Mouse (Mus musculus) brown adipose tissue, adult 24 weeks (tissue): Measurements from ENCODE around the gene Olfr345. TPM values are rescaled to one million over a fixed set of nuclear protein-coding genes. Genes with fewer than 3 reads are reported as not detected.

Source experiments
- H3K27ac ChIP-seq: fragments of 200-500 bp; replicated peaks from 2 replicates; pipeline ENCODE4 v1.5.1; 2012; ENCODE audit warnings: low read depth, mild to moderate bottlenecking, low read length
- H3K4me1 ChIP-seq: fragments of 200-500 bp; 2 replicates; pipeline ENCODE4 v1.6.1; 2012; ENCODE audit warnings: low read length, mixed read lengths; ENCODE audit not compliant: control insufficient read depth, insufficient read depth, insufficient read length
- H3K4me3 ChIP-seq: fragments of 200-500 bp; 2 replicates; pipeline ENCODE4 v1.5.1; 2012; ENCODE audit warnings: low read depth, mild to moderate bottlenecking, low read length, moderate library complexity; ENCODE audit not compliant: insufficient read depth
- polyA plus RNA-seq: library from polyadenylated mRNA; stranded (reverse); fragments of >200 nt; gene quantifications from 2 replicates; pipeline ENCODE4 v1.2.4, GENCODE M21; 2012; ENCODE audit not compliant: missing spikeins, insufficient read depth, insufficient read length

Olfr345 gene
- polyA plus RNA-seq = not detected in 2 replicates

DNA sequence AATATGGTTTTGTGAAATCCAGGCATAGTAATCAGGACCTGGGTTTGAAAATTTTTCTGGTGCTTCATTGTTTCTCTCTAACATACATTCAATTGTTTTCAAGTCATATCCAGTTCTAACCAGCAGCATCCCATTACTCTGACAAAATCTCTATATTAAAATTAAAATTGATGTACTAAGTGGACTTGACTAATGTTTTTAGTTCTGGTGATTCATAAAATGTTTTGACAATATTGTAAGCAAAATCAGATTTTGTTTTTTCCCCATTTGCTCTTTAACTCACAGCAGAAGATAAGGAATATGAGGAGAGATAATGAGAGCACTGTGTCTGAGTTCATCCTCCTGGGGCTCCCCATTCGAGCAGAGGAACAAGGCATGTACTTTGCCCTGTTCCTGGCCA is at the start of gene Olfr345:
TSS of gene Olfr345 (plus strand) at position 301 of the 400 bp plus-strand sequence.
- Histone ChIP-seq H3K27ac (no peak within 1 kb of the TSS), H3K4me3 (no peak within 1 kb of the TSS), H3K4me1 (no peaks in the 10 kb centered on the region)

DNA sequence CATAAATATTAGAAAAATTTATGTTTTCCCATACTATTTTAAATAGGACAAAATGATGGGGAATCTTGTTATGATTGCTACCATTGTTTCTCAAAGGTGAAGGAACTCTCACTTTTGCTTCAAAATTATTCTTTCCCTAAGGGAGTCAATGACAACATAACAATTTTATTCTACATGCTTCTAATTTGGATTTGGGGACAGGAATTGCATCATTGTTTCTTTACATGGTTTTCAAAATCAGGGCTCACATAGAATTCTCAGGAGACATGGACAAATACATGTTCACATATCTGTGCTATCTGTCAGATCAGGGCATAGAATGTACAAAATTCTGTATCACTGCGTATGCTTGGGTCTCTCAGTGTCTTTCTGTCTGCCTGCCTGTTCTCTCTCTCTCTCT is 45.6 kb downstream of the Olfr345 start, which contains the start of gene Olfr346:
TSS of gene Olfr346 (plus strand) at position 301 of the 400 bp plus-strand sequence.
- H3K4me3 ChIP-seq = no peak within 1 kb of the TSS
- no peak within 1 kb of the TSS for H3K27ac ChIP-seq
- H3K4me1 ChIP-seq = no peaks in the 10 kb centered on the region

Other genes with a start within 250 kb of the Olfr345 start
- gene Olfr339, start 221.1 kb upstream of the Olfr345 start, polyA plus RNA-seq = not detected in 2 replicates
- not detected in 2 replicates for gene Olfr340, start 187.5 kb upstream of the Olfr345 start, polyA plus RNA-seq
- not detected in 2 replicates for gene Olfr341, start 157.6 kb upstream of the Olfr345 start, polyA plus RNA-seq
- not detected in 2 replicates for gene Olfr342, start 115.0 kb upstream of the Olfr345 start, polyA plus RNA-seq
- gene Olfr344, start 73.4 kb upstream of the Olfr345 start, polyA plus RNA-seq = not detected in 2 replicates
- gene Olfr346, start 45.7 kb downstream of the Olfr345 start, polyA plus RNA-seq = not detected in 2 replicates
- gene Olfr347, start 91.9 kb downstream of the Olfr345 start, polyA plus RNA-seq = not detected in 2 replicates
- not detected in 2 replicates for gene Olfr348, start 144.2 kb downstream of the Olfr345 start, polyA plus RNA-seq
- not detected in 2 replicates for gene Olfr50, start 150.5 kb downstream of the Olfr345 start, polyA plus RNA-seq
- not detected in 2 replicates for gene Olfr3, start 177.0 kb downstream of the Olfr345 start, polyA plus RNA-seq
- gene Olfr350, start 206.3 kb downstream of the Olfr345 start, polyA plus RNA-seq = not detected in 2 replicates
- gene Olfr351, start 222.6 kb downstream of the Olfr345 start, polyA plus RNA-seq = not detected in 2 replicates
- not detected in 2 replicates for gene Olfr352, start 228.4 kb downstream of the Olfr345 start, polyA plus RNA-seq